ENCODE assay signal across 13 mouse cellular contexts in the genomic region with DNA sequence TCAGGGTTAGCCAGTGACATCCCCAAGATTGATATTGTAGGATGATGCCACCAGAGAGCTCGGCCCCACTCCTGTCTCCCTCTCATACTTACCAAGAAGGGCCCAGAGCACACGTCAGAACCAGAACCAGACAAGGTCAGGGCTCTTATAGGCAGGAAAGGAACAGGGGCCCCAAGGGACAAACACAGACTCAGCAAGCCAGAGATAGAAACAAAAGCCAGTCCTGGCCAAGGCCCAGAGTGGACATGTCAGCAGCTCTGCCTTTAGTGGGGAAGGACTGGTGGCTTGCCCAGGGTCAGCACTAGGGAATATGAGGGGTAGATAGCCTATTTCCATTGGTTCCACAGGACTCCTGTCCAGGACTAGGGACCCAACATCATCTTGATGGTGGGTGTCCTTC. TPM values are rescaled to one million over a fixed set of nuclear protein-coding genes. Genes with fewer than 3 reads are reported as not detected.
DNase-seq lines count a peak whose midpoint lies in the region; ATAC-seq lines count a peak whose summit lies in the region.
"Had no signal": no experiment of that assay in that cellular context is flagged by ENCODE, and none has a peak within 500 bp of the region (broad histone marks: within the 10 kb centered on the region; RNA-seq: fewer than 3 reads in every experiment).

A gene (minus strand): TSS at position 119 of the 400 bp plus-strand sequence.

- no peaks in the 10 kb centered on the region for H3K9me3 ChIP-seq in forebrain, embryonic 12.5 days
- H3K9me3 ChIP-seq in forebrain, embryonic 10.5 days, result no peaks in the 10 kb centered on the region
- H3K9me3 ChIP-seq in megakaryocyte, embryonic 14.5 days, result peaks cover 33% of the 10 kb centered on the region
- H3K9me3 ChIP-seq in heart, embryonic 16.5 days (replicated peaks; ENCODE audit: control insufficient read depth, low read length), result no peaks in the 10 kb centered on the region
- H3K9me3 ChIP-seq: hindbrain, embryonic 13.5 days had no signal

- no peak for DNase-seq in forebrain, embryonic 10.5 days (ENCODE audit: extremely low spot score, low spot score)
- DNase-seq in embryo, embryonic 11 days, result no peak
- no peak for DNase-seq in cerebellum, adult 11-12 months
- DNase-seq: cerebellum, postnatal 14 days; lung, postnatal 10 days; right cerebral cortex, postnatal 14 days had no signal

- H3K27me3 ChIP-seq in forebrain, embryonic 12.5 days, result no peaks in the 10 kb centered on the region
- H3K27me3 ChIP-seq in forebrain, embryonic 10.5 days (ENCODE audit: poor library complexity, severe bottlenecking), result peaks cover 9% of the 10 kb centered on the region; the same call in 1 of the 2 replicates
- H3K27me3 ChIP-seq in megakaryocyte, embryonic 14.5 days (replicated peaks), result peaks cover 4% of the 10 kb centered on the region
- H3K27me3 ChIP-seq in heart, embryonic 16.5 days (ENCODE audit: control insufficient read depth, insufficient read depth, low read length), result no peaks in the 10 kb centered on the region
- H3K27me3 ChIP-seq: hindbrain, embryonic 13.5 days had no signal

- no peaks in the 10 kb centered on the region for H3K79me2 ChIP-seq in macrophage (ENCODE audit: inconsistent target)

- H3K36me3 ChIP-seq in forebrain, embryonic 12.5 days (replicated peaks), result no peaks in the 10 kb centered on the region
- H3K36me3 ChIP-seq in forebrain, embryonic 10.5 days (replicated peaks), result no peaks in the 10 kb centered on the region
- peaks cover 30% of the 10 kb centered on the region for H3K36me3 ChIP-seq in megakaryocyte, embryonic 14.5 days (replicated peaks; ENCODE audit: low read length)
- H3K36me3 ChIP-seq in heart, embryonic 16.5 days (ENCODE audit: control insufficient read depth, insufficient read depth), result no peaks in the 10 kb centered on the region
- H3K36me3 ChIP-seq in macrophage (ENCODE audit: inconsistent target), result no peaks in the 10 kb centered on the region
- H3K36me3 ChIP-seq: hindbrain, embryonic 13.5 days had no signal

- peaks cover 10% of the 10 kb centered on the region for H3K4me1 ChIP-seq in forebrain, embryonic 12.5 days
- H3K4me1 ChIP-seq in forebrain, embryonic 10.5 days, result peaks cover 23% of the 10 kb centered on the region
- H3K4me1 ChIP-seq in megakaryocyte, embryonic 14.5 days, result peaks cover 78% of the 10 kb centered on the region
- peaks cover 29% of the 10 kb centered on the region for H3K4me1 ChIP-seq in heart, embryonic 16.5 days (ENCODE audit: control insufficient read depth, insufficient read depth, low read length)

- no peak within 1 kb of the TSS for H3K4me3 ChIP-seq in forebrain, embryonic 12.5 days (replicated peaks)
- H3K4me3 ChIP-seq in forebrain, embryonic 10.5 days, result no peak within 1 kb of the TSS
- H3K4me3 ChIP-seq in megakaryocyte, embryonic 14.5 days (replicated peaks), result peak within 1 kb of the TSS; percentile 77
- H3K4me3 ChIP-seq in heart, embryonic 16.5 days (ENCODE audit: low read length), result no peak within 1 kb of the TSS
- no peak within 1 kb of the TSS for H3K4me3 ChIP-seq in macrophage (ENCODE audit: inconsistent target)
- H3K4me3 ChIP-seq: hindbrain, embryonic 13.5 days had no signal

- peak within 1 kb of the TSS; percentile 19; the same call in 1 of the 2 replicates for H3K27ac ChIP-seq in forebrain, embryonic 12.5 days
- H3K27ac ChIP-seq in forebrain, embryonic 10.5 days, result no peak within 1 kb of the TSS; the same call in 1 of the 2 replicates
- H3K27ac ChIP-seq in heart, embryonic 16.5 days (ENCODE audit: low read length), result peak within 1 kb of the TSS; percentile 74
- peak within 1 kb of the TSS; percentile 15; the same call in 1 of the 2 replicates for H3K27ac ChIP-seq in macrophage
- H3K27ac ChIP-seq: hindbrain, embryonic 13.5 days had no signal

- 83% methylated on average over 2 of the region's 2 CpGs for WGBS in forebrain, embryonic 12.5 days
- WGBS in forebrain, embryonic 10.5 days, result 73% methylated on average over 2 of the region's 2 CpGs
- WGBS in heart, embryonic 16.5 days, result 33% methylated on average over 2 of the region's 2 CpGs
- WGBS in macrophage (ENCODE audit: missing documents), result 80% methylated on average over 2 of the region's 2 CpGs

- no peak within 1 kb of the TSS for H3K9ac ChIP-seq in forebrain, embryonic 12.5 days
- H3K9ac ChIP-seq in heart, embryonic 16.5 days (ENCODE audit: low read length), result 0 out of 2 replicates have a peak within 1 kb of the TSS, but pooled peaks have one; percentile 9
- H3K9ac ChIP-seq: hindbrain, embryonic 13.5 days had no signal

- ATAC-seq in forebrain, embryonic 12.5 days (ENCODE audit: low FRiP score), result no peak
- no peak for ATAC-seq in megakaryocyte, adult 5-6 weeks (ENCODE audit: poor library complexity, severe bottlenecking)
- ATAC-seq in heart, embryonic 16.5 days (replicated peaks; ENCODE audit: extremely low read depth, insufficient read depth, low FRiP score), result no peak

- no peak within 1 kb of the TSS for H3K4me2 ChIP-seq in forebrain, embryonic 12.5 days
- no peak within 1 kb of the TSS for H3K4me2 ChIP-seq in heart, embryonic 16.5 days (ENCODE audit: low read depth, low read length)
- H3K4me2 ChIP-seq: hindbrain, embryonic 13.5 days had no signal

RNA-seq across cellular contexts. Expression of the gene that starts here (rescaled TPM):
- polyA plus RNA-seq in forebrain, embryonic 12.5 days (2016; fragmentation: Nextera tagmentation; extraction: Ambion mirVana), result 1.2 and 1.4 TPM in 2 replicates
- polyA plus RNA-seq in forebrain, embryonic 10.5 days (2016; fragmentation: Nextera tagmentation; extraction: Ambion mirVana), result 0.48 TPM in 1 of 2 replicates, not detected in the other
- 9.4 and 17.2 TPM in 2 replicates for polyA plus RNA-seq in megakaryocyte, embryonic 14.5 days (2012; ENCODE audit: insufficient read depth, low replicate concordance)
- total RNA-seq in megakaryocyte, adult 5-6 weeks (2015), result 5.2 and 8.4 TPM in 2 replicates
- total RNA-seq in megakaryocyte, adult 5-6 weeks (2017), result 3.3 and 3.7 TPM in 2 replicates
- polyA plus RNA-seq in heart, embryonic 16.5 days (2015; fragmentation: Nextera tagmentation; extraction: Ambion mirVana), result 1.6 and 2.0 TPM in 2 replicates
- total RNA-seq in macrophage (2018; cell fraction: chromatin; rRNA removed), result 1 to 10 TPM in 24 of 26 experiments, not detected in 2; 1.5 to 6.9 (median 3.8) TPM
- total RNA-seq in macrophage (2018; cell fraction: cytosol; rRNA removed), result 10 to 100 TPM in 11 of 26 experiments, 1 to 10 TPM in 15; 3.9 to 26.6 (median 6.5) TPM
- total RNA-seq in macrophage (2018; cell fraction: nucleus; rRNA removed), result 10 to 100 TPM in 2 of 26 experiments, 1 to 10 TPM in 23, not detected in 1; 1.1 to 11.4 (median 3.4) TPM
- polyA plus RNA-seq in macrophage (2018), result 0.62 to 5.3 TPM (median 3.6 TPM) in 3 replicates
- polyA plus RNA-seq: activated CD4-positive, CD25-positive, alpha-beta regulatory T cell, adult 4 months had no signal
